Mouse (Mus musculus): ENCODE results near the gene Mad1l1. TPM values are rescaled to one million over a fixed set of nuclear protein-coding genes. Genes with fewer than 3 reads are reported as not detected.

Gene Mad1l1
- total RNA-seq, 2 experiments from 2014 or later = 22.1 to 28.5 TPM

DNA sequence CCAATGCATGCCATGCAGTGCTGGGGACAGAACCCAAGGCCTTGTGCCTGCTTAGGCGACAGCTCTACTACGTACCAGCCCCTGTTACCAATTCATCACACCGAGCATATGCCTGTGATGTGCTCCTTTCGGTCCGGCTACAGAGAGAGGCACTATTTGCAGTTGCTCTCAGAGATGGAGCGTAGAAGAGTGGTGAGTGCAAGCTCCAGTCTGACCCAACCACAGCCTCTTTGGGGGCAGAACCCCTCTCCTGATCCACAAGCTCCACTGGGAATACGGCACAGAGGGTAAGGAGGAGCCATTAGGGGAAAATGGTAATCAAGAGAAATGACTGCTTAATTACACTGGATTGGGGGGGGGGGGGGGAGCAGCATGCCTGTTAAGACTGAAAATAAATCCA lies 193.4 kb downstream of the Mad1l1 start:
- DNase-seq = no peak

GRCm38 (mm10) chr5:140124626-140125025 lies 196.7 kb downstream of the Mad1l1 start:
- DNase-seq = no peak

- DNase-seq = no peak
Observed at GRCm38 (mm10) chr5:140123640-140124366, 197.5 kb downstream of the Mad1l1 start.

- DNase-seq = no peak
Observed at GRCm38 (mm10) chr5:140123194-140123593, 198.2 kb downstream of the Mad1l1 start.

- no peak for DNase-seq
Observed at GRCm38 (mm10) chr5:140121966-140122365, 199.4 kb downstream of the Mad1l1 start.

- no peak for DNase-seq
Observed at GRCm38 (mm10) chr5:140118921-140119320, 202.4 kb downstream of the Mad1l1 start.

GRCm38 (mm10) chr5:140117968-140118367 lies 203.4 kb downstream of the Mad1l1 start:
- no peak for DNase-seq

GRCm38 (mm10) chr5:140115434-140116271 lies 205.7 kb downstream of the Mad1l1 start:
- peak; percentile 70 for DNase-seq

GRCm38 (mm10) chr5:140114512-140115060 lies 206.8 kb downstream of the Mad1l1 start:
- no peak for DNase-seq

DNA sequence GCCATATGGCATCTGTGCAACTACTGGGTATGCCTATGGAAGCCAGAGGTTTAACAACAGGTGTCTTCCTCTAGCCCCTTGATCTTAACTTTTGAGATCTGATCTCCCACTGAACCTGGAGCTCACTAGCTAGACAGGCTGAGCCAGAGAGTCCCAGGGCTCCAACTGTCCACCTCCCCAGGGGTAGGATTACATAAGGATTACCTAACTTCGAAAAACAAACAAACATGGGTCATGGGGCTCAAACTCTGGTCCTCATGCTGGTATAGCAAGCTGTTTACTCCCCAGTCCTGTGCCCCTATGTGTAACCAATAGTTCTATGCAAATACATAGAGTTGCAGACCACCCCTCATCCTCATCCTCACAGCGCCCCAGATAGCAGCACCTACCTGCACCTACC lies 208.1 kb downstream of the Mad1l1 start:
- DNase-seq = no peak

DNA sequence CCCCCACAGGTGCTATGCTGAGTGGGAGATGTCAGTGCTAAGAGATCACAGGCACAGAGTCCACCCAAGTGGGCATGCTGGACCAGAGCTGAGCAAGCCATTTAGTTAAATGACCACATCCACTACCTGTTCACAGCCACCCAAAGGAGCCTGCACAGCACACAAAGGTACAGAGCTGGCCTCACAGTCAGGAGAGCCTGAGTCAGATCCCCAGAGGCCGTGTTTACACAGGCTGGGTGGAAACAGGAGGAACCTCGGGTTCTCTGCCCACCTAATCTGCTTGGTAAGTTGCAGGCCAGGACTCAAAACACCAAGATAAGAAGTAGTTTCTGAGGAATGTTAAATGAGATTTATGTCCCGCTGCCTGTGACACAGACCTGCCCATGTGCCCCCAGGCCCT lies 211.3 kb downstream of the Mad1l1 start:
- no peak for DNase-seq

GRCm38 (mm10) chr5:140107907-140108306 lies 213.4 kb downstream of the Mad1l1 start:
- no peak for DNase-seq

- DNase-seq = no peak
Observed at GRCm38 (mm10) chr5:140106051-140106450, 215.3 kb downstream of the Mad1l1 start.

DNA sequence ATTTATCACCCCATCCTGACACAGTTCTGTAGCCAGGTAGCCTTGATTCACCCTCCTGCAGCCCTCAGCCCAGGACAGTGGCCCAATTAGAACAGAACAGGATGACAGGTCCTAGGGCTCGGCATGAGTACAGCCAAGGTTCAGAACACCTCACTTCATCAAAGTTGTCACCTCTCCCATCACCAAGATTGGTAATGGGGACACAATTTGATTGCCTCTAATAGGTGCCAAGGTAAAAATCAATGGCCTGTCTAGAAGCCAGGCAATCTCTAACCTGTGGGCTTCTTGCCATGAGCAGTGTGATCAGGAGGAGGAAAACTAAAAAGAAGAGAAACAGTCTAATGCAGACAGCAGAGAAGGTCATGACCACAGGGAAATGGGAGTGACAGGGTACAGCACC lies 216.5 kb downstream of the Mad1l1 start:
- no peak for DNase-seq

- DNase-seq = no peak
Observed at GRCm38 (mm10) chr5:140102731-140103130, 218.6 kb downstream of the Mad1l1 start.

DNA sequence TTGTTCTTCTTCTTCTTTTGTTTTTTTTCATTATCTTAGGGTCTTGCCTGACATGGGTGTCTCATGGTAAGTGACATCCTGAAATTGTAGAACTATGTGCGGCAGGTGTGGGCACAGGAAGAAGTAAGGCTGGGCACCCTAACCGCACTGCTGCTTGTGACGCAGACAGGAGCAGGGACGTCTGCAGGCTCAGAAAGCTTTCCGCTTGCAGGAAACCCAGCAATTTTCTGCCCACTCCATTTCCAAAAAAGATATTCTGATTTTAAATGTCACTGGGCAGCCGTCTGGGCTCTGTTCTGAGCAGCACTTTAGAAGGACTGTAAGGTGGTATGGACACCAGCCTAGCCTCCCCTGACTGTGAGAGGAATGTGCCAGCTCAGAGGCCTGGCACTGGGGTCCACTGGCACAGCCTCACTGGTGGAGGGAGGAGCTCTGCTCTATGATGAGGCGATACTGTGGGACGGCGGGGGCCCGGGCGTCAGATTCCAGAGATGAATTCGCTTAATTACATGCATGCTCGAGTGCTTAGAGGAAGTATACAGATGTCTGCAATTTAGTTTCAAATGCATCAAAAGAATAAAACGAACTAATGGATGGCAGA lies 219.8 kb downstream of the Mad1l1 start:
- DNase-seq = no peak

DNA sequence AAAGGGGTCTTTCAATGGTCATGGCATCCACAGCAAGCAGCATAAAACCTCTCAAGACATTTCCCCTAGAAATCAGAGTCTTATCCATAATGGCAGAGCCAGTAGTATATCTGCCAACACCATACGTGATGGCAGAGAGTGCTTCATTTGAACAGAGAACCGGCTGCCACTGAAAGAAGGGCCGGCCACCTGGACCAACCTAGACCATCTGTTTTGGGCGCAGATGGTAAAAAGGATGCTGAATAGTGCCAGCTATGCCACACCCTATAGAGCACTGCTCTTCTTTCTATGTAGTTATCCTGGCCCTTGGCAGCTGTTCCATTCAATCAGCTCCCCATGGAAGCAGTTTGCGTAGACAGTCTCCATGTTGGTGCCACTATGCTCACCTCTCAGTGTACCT lies 222.6 kb downstream of the Mad1l1 start:
- no peak for DNase-seq

DNA sequence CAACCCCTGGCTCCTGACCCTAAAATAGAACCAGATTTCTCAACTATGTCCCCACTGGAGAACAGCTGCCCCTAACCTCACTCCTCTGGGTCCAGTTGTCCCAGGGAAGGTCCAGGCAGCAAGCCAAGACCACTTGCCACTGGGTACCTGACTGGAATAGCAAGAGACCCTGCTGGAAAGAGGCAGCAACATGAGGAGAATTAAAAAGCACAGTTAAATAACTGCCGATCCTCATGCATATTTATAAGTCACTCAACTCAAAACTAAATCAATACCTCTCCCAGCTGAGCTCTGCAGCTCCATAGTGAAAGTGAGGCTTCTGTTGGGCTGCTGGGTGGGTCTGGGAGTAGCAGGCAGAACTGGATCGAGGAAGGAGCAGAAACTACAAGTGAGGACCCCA lies 226.1 kb downstream of the Mad1l1 start:
- DNase-seq = no peak

DNA sequence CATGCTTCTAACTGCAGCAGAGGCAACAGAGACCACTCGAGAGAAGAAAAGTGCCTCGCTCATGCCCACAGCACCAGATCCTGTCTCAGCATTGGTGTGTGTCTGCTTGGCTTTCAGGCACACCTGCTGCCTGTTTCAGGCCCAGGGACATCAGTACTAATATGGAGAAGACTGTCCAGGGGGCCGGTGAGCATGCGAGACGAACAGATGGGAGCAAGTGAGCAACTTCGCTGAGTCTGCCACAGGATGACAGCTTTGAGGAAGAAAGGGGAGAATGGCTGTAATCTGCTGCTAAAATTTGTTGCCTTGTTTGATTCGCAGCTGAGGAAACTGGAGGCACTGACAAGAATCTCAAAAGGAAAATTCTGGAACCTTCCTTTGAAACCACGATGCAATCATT lies 227.9 kb downstream of the Mad1l1 start:
- no peak for DNase-seq

GRCm38 (mm10) chr5:140091601-140092000 lies 229.8 kb downstream of the Mad1l1 start:
- DNase-seq = peak; percentile 17

DNA sequence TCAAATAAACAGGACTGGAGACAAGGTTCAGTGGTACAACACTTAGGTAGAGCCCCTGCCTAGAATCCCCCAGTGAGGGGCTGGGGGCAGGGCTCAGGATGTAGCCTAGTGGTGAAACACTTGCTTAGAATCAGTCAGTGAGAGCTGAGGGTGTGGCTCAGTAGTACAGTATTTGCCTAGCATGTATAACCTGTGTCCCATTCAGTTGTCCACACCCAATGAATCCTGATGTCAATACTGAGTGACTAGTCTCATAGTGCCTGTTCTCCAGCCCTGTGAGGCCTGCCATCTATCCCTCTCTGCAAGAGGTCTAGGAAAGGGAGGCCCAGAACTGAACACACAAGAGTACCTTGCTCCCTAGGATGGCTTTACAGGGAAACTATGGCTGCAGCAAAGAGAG lies 232.1 kb downstream of the Mad1l1 start:
- DNase-seq = no peak

DNA sequence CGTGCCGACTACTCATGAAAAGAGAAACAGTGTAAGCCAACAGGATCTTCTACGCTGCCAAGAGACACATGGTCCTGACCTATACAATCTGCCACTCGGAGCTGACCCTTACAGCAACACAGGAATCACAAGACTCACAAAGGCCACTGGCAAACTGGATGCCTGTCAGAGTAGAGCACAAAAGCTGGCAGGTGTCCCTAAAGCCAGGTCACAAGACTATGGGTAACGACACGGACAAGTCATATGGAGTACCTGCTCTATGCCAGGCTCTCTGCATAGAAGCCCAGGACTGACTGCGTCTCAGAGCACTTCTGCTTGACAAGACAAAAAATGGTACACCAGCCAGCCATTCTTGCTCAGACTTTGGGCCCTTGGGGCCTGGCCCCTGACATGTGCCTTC lies 234.1 kb downstream of the Mad1l1 start:
- peak; percentile 27 for DNase-seq

- no peak for DNase-seq
Observed at GRCm38 (mm10) chr5:140084341-140084740, 237.0 kb downstream of the Mad1l1 start.
